Mouse (Mus musculus): ENCODE results near the gene Morc4.
A peak's percentile ranks its signal among the peaks of the same experiment; 100 is the strongest.

Gene Morc4

DNA sequence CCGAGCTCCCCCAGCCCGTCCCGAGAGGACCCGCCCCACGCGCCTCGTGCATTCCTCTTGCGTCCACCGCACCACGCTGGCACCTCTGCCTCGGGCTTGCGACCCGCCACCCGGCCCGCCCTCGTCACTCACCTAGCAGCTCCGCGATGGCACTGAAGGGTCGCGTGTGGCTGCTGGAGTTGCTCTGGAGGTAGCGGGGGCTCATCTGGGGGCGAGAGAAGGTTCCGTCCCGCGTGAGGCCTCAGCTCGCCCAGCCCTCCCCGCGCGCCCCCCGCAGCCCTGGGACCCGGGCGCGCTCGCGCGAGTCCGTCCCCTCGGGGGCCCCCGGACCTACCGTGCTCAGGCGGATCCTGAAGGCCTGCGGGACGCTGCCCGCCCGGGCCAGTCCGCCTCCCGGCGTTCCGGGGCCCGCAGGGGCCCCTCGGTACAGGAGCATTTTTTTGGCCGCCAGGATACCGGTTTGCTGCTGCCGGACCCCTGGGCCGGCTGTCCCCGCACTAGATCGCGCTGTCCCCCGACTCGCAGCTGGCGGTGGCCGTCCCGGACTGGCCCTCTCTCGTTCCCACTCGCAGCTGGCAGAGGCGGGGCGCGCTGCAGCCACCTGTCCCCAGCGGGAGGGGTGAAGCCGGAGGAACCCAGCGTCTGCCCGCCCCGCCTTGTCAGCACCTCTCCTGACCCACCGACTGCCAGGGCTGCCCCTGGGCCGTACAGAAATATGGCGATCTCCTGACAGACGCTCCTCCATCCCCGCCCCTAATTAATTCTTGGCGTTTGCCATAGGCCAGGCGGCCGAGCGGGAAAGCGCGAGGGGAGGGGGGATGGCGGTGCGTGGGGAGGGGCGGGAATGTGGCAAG lies at the start of gene Morc4:
Gene Morc4, minus strand, starts transcription at position 740 of the 854 bp plus-strand sequence.
- DNase-seq, result peak; percentile 33

DNA sequence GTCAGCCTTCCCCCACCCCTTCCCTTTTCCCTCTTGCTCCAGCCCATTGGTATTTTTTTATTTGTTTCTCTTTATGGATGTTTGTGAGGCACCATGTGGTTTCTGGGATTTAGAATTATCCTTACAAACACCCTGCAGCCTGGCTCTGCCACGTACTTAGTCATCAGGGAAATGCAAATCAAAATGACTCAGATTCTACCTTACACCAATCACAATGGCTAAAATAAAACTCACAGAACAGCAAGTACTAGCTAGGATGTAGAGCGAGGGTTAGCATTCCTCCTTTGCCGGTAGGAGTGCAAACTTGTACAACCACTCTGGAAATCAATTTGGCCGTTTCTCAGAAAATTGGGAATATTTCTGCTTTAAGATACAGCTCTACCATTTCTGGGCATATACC lies 49.1 kb upstream of the Morc4 start:
- DNase-seq, result peak; percentile 4

DNA sequence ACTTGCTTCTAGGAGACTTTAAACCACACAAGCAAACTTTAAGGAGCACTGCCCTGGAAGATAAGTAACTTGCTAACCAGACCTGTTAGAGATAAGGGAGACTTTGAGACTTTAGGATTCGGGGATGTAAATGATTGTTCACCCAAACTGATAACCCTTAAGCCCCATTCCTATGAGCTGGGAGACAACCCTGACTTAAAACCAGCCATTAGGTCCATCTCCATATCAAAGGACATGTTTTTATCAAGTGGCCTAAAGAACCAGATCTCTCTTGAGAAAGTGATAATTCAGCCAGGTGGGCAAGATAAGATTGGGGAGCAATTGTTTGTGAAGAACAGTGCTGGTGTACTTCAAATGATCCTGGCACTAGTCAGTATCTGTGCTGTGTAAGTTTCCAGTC lies 19.9 kb upstream of the Morc4 start:
- DNase-seq, result no peak

- DNase-seq, result no peak
These were observed 11.7 kb upstream of the Morc4 start for GRCm38 (mm10) chrX:139883221-139883620.

DNA sequence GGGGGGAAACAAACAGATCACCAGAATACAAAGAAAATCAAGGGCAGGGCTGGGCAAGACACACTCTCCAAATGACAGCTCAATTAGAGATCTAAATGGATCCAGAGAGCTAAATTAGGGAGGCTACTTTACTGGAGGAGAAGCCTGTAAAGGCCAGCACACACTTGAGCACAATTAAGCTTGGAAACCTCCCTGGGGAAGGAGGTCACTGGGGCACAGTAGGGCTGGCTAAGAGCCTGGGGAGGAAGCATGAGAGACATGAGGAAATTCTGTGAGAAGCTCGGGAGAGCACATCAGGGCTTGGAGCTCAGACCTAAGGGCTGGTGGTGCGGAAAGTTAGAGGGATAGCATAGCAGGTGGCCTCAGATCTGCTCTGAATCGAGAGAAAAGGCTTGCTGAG lies 6.5 kb upstream of the Morc4 start:
- DNase-seq, result no peak

- no peak for DNase-seq
These were observed 5.6 kb upstream of the Morc4 start for GRCm38 (mm10) chrX:139877105-139877504.

- no peak for DNase-seq
These were observed 1.2 kb downstream of the Morc4 start for GRCm38 (mm10) chrX:139870300-139870711.

GRCm38 (mm10) chrX:139859402-139859801 lies 12.1 kb downstream of the Morc4 start:
- peak; percentile 3 for DNase-seq

DNA sequence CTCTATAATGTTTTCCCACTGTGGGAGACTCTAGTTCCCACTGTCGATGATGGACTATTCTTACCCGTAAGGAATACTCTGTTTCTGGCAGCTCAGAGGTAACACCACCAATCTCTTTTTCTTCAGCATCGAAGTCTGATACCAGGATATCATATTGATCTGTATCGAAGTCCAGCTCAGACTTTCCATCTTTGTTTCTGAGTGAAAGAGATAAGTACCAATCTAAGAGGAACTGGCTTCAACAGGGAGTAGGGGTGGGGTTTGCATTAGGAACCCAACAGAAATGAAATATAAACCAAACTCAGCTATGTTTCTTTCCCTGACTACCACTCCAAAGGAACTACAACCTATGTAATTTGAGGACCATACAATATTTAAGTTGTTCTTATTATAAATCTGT lies 16.7 kb downstream of the Morc4 start:
- no peak for DNase-seq

DNA sequence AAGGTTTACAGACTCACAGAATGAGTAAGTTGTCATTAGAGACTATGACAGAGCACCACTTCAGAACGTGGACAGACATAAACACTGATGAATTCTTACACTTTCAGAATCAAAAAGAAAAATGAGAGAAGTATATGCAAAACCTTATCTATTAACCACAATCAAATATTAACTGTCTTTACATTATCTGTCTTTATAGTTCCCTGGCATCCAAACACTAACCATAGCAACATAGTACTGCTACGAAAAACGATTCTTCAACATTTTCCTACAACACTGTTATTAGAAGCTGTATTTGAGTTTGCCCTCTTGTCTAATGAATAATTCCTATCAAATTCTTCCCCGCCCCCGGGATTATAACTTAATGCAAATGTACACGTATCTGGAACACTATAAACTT lies 30.4 kb downstream of the Morc4 start:
- no peak for DNase-seq

DNA sequence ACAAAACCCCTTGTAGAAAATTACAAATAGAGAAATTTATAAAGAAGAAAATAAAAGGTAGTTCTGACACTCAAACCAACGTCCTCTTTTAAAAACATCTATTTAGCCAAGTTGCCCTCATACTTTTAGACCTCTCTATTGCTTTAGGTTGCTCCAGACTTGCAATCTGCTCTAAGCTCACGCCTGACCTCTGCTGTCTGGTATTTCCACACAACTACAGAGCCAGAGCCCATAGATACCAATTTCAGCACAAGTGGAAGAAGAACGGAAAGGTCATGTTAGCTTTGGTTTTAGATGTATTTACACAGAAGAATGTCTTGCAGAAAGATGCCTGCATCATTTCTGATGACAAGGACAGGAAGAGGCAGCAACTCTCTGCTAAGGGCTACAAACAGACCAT lies 32.4 kb downstream of the Morc4 start:
- no peak for DNase-seq

- DNase-seq, result peak; percentile 7
These were observed 39.0 kb downstream of the Morc4 start for GRCm38 (mm10) chrX:139832464-139832863.

DNA sequence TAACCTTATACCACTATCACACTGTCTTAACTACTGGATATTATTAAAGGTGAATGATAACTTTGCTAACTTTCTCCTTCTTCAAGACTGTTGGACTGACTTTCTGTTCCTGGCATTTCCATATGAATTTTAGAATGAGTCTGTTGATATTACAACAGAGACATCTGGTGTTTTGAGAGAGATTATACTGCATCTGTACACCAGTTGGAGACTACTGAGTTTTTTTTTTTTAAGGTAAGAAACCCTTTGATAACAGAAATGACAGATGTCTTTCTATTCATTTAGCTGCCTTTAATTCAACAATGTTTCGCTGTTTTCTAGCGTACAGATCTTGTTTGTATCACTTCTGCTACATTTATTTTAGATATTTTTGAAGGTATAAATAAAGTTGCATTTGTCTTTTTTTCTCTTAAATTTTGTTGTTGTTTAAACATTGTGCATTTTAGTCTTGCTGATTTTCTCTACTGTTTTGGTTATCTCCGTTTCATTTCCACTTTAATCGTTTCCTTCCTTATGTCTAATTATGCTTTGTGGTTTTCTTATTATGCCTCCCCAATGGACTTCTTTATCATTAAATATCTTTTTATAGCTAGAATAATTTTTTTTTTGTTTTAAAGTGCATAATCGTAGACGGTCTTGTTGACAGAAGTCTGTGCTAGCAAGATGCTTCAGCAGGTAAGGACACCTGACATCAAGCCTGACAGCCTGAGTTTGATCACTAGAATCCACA lies 42.9 kb downstream of the Morc4 start:
- no peak for DNase-seq

- no peak for DNase-seq
These were observed 44.6 kb downstream of the Morc4 start for GRCm38 (mm10) chrX:139826926-139827325.

DNA sequence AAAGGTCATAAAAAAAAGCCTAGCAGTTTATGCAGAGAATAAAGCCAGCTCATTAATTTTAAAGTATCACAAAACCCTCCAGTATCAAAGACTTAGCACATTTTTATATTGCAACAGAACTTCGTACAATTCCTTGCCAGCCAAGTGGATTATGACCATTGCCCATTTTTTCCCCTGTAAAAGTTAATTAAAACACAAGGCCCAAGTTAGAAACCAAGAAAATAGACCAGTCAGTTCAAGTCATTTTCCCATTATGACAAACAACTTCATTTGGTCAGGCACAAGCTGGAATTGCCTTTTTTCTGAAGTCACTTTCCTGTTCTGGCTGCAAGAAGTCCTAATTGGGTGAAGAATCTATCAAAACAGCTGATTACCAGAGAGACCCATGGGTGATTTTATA lies 46.1 kb downstream of the Morc4 start:
- no peak for DNase-seq

DNA sequence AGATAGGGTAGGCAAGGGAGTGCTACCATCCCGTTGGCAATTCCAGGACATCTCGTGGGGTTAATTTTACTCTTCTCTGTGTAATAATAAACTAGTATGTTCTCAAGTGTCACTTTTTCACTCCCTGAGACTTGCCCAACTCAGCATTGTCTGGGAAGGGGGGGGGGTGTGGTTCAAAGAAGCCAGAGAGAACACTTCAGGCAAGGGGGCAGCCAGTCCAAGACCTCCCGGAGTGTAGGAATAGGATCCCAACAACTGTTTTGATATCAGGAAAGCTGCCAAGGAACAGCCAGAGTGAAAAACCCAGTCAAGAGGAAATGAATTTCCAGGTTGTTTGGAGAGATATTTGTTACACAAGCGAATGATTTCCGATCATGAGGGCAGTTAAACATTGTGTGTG lies 56.3 kb downstream of the Morc4 start:
- DNase-seq, result no peak

DNA sequence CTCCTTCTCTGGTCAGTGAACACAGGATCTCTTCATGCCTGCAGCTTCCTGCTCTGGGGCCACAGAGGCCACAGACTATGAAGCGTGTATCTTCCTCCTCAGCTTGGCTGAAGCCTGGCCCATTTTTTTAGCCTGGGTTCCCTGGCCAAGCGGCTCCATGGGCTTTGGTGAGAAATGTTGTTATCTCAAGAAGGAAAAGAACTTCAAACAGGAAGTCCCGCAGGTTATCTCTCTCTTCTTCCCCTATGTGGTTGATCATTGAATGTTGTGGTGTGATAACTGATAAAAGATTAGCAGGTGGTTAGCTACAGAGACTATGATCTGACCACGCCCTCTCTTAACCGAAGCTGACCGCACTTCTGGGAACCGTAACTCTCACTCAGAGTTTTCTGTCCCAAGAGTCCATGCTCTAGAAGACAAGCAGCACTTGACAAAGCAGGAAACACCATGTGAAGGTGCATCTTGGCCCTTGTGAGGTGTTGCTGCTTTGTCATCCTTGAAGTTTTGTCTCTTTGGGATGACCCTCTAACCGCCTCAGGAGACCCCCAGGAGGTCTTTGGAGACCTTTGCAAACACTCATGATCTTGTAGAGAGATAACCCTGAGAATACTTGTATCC lies 57.4 kb downstream of the Morc4 start:
- DNase-seq, result no peak

GRCm38 (mm10) chrX:139813299-139814002 lies 58.0 kb downstream of the Morc4 start:
- DNase-seq, result no peak

GRCm38 (mm10) chrX:139812636-139813298 lies 58.7 kb downstream of the Morc4 start:
- no peak for DNase-seq

GRCm38 (mm10) chrX:139808501-139808900 lies 63.0 kb downstream of the Morc4 start:
- no peak for DNase-seq

- DNase-seq, result peak; percentile 2
These were observed 63.4 kb downstream of the Morc4 start for GRCm38 (mm10) chrX:139808085-139808484.

DNA sequence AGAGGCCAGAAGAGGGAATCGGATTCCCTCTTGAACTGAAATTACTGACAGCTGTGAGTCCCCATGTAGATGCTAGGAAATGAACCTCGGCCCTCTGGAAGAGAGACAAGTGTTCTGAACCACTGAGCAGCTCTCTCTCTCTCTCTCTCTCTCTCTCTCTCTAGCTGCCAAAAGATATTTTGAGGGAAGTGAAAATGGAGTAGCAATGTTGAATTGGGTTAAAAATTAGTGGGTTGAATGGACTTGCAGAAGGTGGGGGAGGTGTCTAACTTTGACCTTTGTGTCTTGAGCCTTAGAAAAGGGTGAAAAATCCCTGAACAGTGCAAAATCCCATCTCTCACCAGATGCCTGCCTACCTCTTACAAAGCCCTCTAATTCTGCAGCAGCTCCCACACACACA lies 64.1 kb downstream of the Morc4 start:
- no peak for DNase-seq

GRCm38 (mm10) chrX:139805918-139806317 lies 65.6 kb downstream of the Morc4 start:
- DNase-seq, result no peak
